Mouse (Mus musculus): ENCODE measurements at regions not wholly inside any gene's neighbourhood (a gene's known extent, or its start where the extent isn't known, plus 50 kb on each side); places are given as distances from the start of the nearest gene placed in this dataset.
A peak's percentile ranks its signal among the peaks of the same experiment; 100 is the strongest.

DNA sequence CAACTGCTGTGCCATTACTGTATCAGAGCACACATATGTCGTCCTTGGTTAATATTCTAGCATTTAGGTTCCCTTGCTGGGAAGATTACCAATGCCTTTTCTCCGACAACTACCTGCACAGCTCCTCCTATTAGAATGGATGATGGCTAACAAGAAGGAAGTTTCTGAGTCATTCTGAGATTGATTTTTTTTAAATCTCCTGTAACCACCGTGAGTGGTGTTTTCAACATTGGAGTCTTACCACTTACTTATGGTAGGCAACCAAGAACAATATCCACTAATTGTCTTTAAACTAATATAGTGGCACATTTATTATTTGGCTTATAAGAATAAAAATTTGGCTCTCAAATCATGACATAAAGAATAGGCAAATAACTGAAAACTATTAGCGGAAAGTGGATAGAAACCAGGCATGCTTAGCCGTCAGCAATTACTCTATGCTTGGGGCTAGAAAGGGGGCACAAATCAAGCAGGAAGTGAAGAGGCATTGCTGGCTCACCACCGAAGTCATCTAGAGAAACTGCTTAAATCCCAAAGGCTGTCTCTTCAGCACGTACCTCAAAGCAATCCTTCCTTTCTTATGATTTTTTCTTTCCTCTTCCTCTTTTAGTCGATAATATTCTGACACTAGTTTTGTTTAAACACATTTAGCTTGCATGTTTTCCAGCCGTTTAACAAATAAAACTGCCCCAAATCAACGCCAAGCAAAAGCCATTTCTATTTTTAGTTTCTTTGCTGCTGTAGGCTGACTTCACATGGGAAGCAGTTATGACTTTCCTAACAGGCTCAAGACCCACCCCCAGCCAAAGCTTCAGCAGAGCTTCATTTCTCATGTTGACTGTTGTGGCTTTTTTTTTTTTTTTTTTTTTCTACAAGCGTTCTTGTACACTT is 484.8 kb upstream of the Gm7489 start:
- peak; percentile 10 for DNase-seq

DNA sequence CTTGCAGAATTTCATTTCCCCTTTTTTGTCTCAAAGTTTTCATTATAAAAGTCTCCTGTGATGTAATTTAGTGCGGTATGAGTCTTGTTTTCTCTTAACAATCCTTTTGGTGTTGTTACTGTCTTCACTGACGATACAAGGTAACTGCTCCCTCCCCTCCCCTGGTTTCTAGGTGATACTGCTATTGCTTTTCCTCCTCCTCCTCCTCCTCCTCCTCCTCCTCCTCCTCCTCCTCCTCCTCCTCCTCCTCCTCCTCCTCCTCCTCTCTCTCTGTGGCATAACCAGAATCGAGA is 484.2 kb upstream of the Gm7489 start:
- Histone ChIP-seq H3K27me3 (replicated peaks; ENCODE audit: control insufficient read depth, insufficient read depth, low read length) (no peaks in the 10 kb centered on the region), H3K4me3 (ENCODE audit: insufficient read depth, low read depth, low read length) (no peak overlapping the region), H3K36me3 (ENCODE audit: control insufficient read depth, insufficient read depth, low read length) (no peaks in the 10 kb centered on the region), H3K27ac (ENCODE audit: insufficient read depth, low read depth, low read length) (no peak overlapping the region), H3K4me1 (ENCODE audit: control insufficient read depth, insufficient read depth, low read length) (no peaks in the 10 kb centered on the region)
- WGBS = 53% methylated on average over 3 of the region's 3 CpGs
- DNase-seq = no peak
- TF ChIP-seq CTCF (conservative IDR thresholded peaks at IDR 0.05; ENCODE audit: insufficient read depth, insufficient read length, low read depth, low read length) (no peak), POLR2A (IDR thresholded peaks at IDR 0.05; ENCODE audit: low read depth, low read length) (no peak)

More for the DNA sequence above, 484.8 kb upstream of the Gm7489 start:
- H3K4me1 ChIP-seq (ENCODE audit: control insufficient read depth, insufficient read depth, low read length) = no peaks in the 10 kb centered on the region
- no peaks in the 10 kb centered on the region for H3K27me3 ChIP-seq (replicated peaks; ENCODE audit: control insufficient read depth, insufficient read depth, low read length)
- H3K36me3 ChIP-seq (ENCODE audit: control insufficient read depth, insufficient read depth, low read length) = no peaks in the 10 kb centered on the region
- 60% methylated on average over 11 of the region's 11 CpGs for WGBS
- H3K27ac ChIP-seq (ENCODE audit: insufficient read depth, low read depth, low read length) = no peak overlapping the region
- TF ChIP-seq POLR2A (IDR thresholded peaks at IDR 0.05; ENCODE audit: low read depth, low read length) (no peak), CTCF (conservative IDR thresholded peaks at IDR 0.05; ENCODE audit: insufficient read depth, insufficient read length, low read depth, low read length) (no peak)
- H3K4me3 ChIP-seq (ENCODE audit: insufficient read depth, low read depth, low read length) = no peak overlapping the region

Data from kidney, adult 2 months (tissue).